Mouse (Mus musculus) testis, adult 2 months (tissue): ENCODE results near the gene Xlr5c.

ENCODE experiments used
- CTCF ChIP-seq: fragments of 200-500 bp; IDR thresholded peaks from 2 replicates; pipeline ENCODE4 v1.5.1; 2012; ENCODE audit warnings: low read depth, mild to moderate bottlenecking, inconsistent platforms, low read length, moderate library complexity; ENCODE audit not compliant: control insufficient read depth, insufficient read depth, insufficient replicate concordance
- POLR2A ChIP-seq: fragments of 200-500 bp; IDR thresholded peaks from 2 replicates; pipeline ENCODE4 v1.6.1; 2012; ENCODE audit warnings: low read depth, mild to moderate bottlenecking, inconsistent platforms, low read length, moderate library complexity; ENCODE audit not compliant: control insufficient read depth

DNA sequence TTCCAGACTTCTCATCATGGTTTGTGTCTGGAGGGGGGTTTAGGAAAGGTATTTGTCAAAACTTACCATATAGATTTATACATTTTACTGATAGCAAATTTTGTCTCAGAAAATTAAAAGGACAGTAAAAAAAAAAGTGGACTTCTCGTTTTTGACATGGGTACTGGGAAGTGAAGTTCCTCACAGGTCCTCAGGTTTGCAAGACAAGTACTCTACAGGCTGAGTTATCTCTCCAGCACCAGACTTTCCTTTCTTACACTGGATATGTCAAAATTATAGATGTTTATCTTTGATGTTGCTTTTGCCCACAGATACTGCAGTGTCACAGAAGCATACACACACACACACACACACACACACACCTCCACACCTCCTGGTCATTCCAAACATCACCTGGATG is 48.7 kb upstream of the Xlr5c start:
- TF ChIP-seq POLR2A = no peak
- no peak for TF ChIP-seq CTCF
